Mouse (Mus musculus) neural tube, embryonic 15.5 days (tissue): ENCODE results near the gene Atf6. TPM values are rescaled to one million over a fixed set of nuclear protein-coding genes. Genes with fewer than 3 reads are reported as not detected.

Source experiments
- ATAC-seq: fragments of 200-750 bp; cut with Nextera tagmentation; 2 replicates; pipeline ENCODE4 v1.8.0; 2017; ENCODE audit warnings: mild to moderate bottlenecking, moderate TSS enrichment, moderate library complexity; ENCODE audit not compliant: low FRiP score
- H3K27ac ChIP-seq: fragments of 300-500 bp; sonication (generic); replicated peaks from 2 replicates; pipeline ENCODE4 v1.5.1; 2015; ENCODE audit warnings: mild to moderate bottlenecking, inconsistent platforms
- H3K27me3 ChIP-seq: fragments of 300-500 bp; sonication (generic); replicated peaks from 2 replicates; pipeline ENCODE4 v1.6.1; 2015; ENCODE audit warnings: inconsistent platforms
- H3K36me3 ChIP-seq: fragments of 300-500 bp; sonication (generic); 2 replicates; pipeline ENCODE4 v1.6.1; 2015; ENCODE audit warnings: inconsistent platforms
- H3K4me1 ChIP-seq: fragments of 300-500 bp; sonication (generic); 2 replicates; pipeline ENCODE4 v1.6.1; 2015; ENCODE audit warnings: inconsistent platforms
- H3K4me2 ChIP-seq: fragments of 300-500 bp; sonication (generic); 2 replicates; pipeline ENCODE4 v1.6.1; 2015; ENCODE audit warnings: inconsistent platforms, mild to moderate bottlenecking, moderate library complexity
- H3K4me3 ChIP-seq: fragments of 300-500 bp; sonication (generic); replicated peaks from 2 replicates; pipeline ENCODE4 v1.5.1; 2015; ENCODE audit warnings: mild to moderate bottlenecking, inconsistent platforms
- H3K9ac ChIP-seq: fragments of 300-500 bp; sonication (generic); replicated peaks from 2 replicates; pipeline ENCODE4 v1.6.1; 2015; ENCODE audit warnings: mild to moderate bottlenecking, inconsistent platforms
- H3K9me3 ChIP-seq: fragments of 300-500 bp; sonication (generic); replicated peaks from 2 replicates; pipeline ENCODE4 v1.6.1; 2016; ENCODE audit warnings: inconsistent platforms
- WGBS: fragments of 180-500 bp; shearing (Covaris S2); methylation state at CpG from one replicate; pipeline ENCODE4 v1.1.7; 2015; ENCODE audit warnings: mixed read lengths; 5-methylcytosine and 5-hydroxymethylcytosine counted together
- polyA plus RNA-seq: library from polyadenylated mRNA; unstranded; fragments of >200 nt; fragmentation: Nextera tagmentation; extraction: Ambion mirVana; gene quantifications from 2 replicates; pipeline ENCODE4 v1.2.1, GENCODE M21; 2015

Atf6 gene
- polyA plus RNA-seq, 1 experiment from 2014 or later, result 7.2 TPM

DNA sequence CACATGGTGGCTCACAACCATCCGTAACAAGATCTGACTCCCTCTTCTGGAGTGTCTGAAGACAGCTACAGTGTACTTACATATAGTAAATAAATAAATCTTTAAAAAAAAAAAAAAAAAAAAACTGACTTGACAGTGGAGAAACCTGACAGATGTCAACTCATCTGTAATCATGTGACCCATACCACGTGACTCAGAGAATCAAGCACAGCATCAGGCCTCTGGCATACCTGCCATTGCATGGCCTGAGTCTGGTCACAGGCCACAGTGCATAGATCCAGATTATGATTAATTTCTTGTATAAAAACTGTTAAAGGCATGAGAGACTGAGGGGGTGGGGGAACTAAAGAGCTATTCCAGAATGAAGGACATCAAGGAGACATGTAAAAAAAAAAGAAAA lies 8.7 kb downstream of the Atf6 start:
- H3K36me3 ChIP-seq, result no peaks in the 10 kb centered on the region
- 81% methylated on average over 2 of the region's 2 CpGs for WGBS
- H3K4me3 ChIP-seq, result no peak overlapping the region
- H3K27ac ChIP-seq, result no peak overlapping the region
- ATAC-seq, result no peak
- H3K9ac ChIP-seq, result no peak overlapping the region
- H3K27me3 ChIP-seq, result no peaks in the 10 kb centered on the region
- H3K4me2 ChIP-seq, result no peak overlapping the region
- no peaks in the 10 kb centered on the region for H3K9me3 ChIP-seq
- 0 out of 2 replicates have a peak, but pooled peaks cover 3% of the 10 kb centered on the region for H3K4me1 ChIP-seq

DNA sequence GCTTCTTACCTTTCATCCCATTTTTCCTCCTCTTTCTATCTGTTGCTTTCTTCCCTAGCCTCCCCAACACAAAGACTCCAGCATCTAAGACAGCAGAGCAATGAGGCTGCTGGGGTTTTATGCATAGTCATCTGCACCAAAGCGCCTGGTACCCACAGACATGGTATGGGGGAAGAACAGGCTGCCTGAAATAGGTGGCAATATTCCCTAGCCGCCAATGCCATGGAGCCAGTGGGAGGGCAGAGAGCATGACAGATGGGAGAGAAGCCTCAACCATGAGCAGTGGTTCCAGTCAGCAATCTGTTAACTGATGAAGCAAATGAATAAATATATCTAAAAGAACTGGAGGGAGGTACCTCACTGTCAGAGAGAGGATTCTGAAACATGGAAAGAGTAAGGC lies 10.2 kb downstream of the Atf6 start:
- ATAC-seq, result no peak
- no peak overlapping the region for H3K9ac ChIP-seq
- no peaks in the 10 kb centered on the region for H3K9me3 ChIP-seq

DNA sequence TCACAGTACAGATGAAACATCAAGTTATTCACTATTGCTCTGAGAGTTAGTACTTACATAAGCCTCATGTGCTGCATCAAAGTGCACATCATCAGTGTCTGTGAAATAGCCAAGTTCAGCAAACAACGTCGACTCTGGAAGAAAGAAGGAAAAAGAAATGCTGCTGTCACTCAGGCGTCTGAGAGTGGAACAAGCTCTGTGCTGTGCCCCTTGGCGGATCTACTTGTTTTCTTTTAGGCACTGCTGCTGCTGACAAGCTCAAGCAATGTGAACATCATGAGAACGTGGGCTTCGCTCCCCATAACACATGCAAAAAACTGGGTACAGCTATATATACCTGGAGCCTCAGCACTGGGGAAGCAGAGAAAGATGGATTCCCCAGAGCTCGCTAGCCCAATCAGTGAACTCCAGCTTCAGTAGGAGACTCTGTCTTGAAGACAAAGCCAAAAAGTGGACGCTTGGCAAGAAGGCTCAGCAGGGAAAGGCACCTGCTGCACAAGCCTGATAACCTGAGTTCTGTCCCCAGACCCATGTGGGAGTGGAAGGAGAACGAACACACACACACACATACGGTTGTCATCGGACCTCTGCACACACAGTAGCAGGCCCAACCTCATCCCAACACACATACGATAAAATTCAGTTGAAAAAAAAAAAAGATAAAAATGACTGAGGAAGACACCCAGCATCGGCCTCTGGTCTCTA lies 12.4 kb downstream of the Atf6 start:
- H3K4me2 ChIP-seq, result no peak overlapping the region
- 91% methylated on average over 13 of the region's 13 CpGs for WGBS
- no peak overlapping the region for H3K9ac ChIP-seq
- no peak overlapping the region for H3K27ac ChIP-seq
- no peak overlapping the region for H3K4me3 ChIP-seq
- no peaks in the 10 kb centered on the region for H3K4me1 ChIP-seq
- no peaks in the 10 kb centered on the region for H3K9me3 ChIP-seq
- H3K36me3 ChIP-seq, result peaks cover 16% of the 10 kb centered on the region
- ATAC-seq, result no peak
- H3K27me3 ChIP-seq, result no peaks in the 10 kb centered on the region

More for the DNA sequence above, 10.2 kb downstream of the Atf6 start:
- no peaks in the 10 kb centered on the region for H3K27me3 ChIP-seq
- H3K4me3 ChIP-seq, result no peak overlapping the region
- H3K27ac ChIP-seq, result no peak overlapping the region
- no peak overlapping the region for H3K4me2 ChIP-seq
- peaks cover 5% of the 10 kb centered on the region; the same call in 1 of the 2 replicates for H3K36me3 ChIP-seq
- no peaks in the 10 kb centered on the region for H3K4me1 ChIP-seq
- WGBS, result 81% methylated on average over 2 of the region's 2 CpGs

DNA sequence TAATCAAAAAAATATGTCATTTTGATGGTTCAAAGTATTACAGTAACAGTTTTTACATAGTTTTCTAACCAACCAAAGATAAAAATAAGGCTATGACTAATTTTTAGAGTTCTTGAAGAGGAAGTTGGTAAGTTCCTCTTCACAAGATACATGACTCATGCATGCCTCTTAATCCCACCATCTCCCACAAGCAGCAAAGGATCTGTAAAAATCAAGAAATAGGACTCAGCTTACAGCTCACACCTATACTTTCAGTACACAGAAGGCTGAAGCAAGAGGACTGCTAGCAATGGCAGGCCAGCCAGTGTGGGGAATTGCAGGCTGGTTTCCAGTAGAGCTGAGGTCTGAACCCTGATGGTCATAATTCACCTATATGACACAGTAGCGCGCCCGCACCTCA lies 14.0 kb downstream of the Atf6 start:
- 82% methylated on average over 3 of the region's 3 CpGs for WGBS
- no peak for ATAC-seq

DNA sequence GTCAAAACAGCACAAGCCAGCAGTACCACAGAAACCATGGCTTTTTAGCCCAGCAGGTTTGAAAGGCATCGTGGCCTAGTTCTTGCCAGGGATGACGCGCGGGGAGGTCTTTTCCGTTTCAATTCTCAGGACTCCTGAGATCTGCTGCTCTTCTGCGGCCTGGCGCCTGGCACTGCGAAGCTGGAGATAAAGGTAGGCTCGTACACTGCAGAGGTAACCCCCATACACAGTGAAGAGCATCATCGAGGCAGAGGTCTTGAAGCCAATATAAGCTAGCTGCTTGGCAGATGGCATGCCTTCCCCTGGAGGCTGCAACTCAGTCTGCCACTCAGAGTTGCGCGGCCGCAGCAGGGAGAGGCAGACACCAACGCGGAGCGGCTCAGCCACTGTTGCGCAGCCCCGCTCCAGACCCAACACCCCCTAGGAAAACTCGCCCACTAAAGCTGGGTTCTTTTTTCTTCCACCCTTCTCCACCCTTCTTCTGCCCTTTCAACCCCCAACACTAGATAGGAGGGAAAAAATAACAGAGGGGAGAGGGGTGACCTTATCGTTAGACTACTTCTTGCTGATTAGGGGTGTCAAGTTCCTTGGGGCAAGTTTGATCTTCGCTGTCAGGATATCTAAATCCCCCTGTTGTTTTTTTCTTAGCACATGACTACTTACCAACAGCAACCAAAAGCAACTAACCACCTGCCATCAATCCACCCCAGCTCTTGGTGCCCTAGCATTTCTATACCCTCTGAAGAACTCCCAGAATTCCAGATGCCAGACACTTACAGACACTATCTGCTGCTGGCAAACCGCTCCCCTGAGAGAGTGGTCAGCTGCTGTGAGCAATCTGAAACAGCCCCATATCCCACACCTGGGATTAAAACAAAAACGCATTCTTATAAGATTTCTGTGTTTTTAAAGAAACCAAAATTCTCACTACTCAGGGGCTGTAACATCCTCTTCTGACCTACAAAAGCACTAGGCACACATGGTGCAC lies 16.6 kb downstream of the Atf6 start:
- no peak overlapping the region for H3K9ac ChIP-seq
- H3K4me3 ChIP-seq, result no peak overlapping the region
- 95% methylated on average over 23 of the region's 23 CpGs for WGBS
- no peaks in the 10 kb centered on the region for H3K9me3 ChIP-seq
- peaks cover 19% of the 10 kb centered on the region for H3K36me3 ChIP-seq
- no peak overlapping the region for H3K27ac ChIP-seq
- H3K4me1 ChIP-seq, result no peaks in the 10 kb centered on the region
- no peak for ATAC-seq
- no peak overlapping the region for H3K4me2 ChIP-seq
- H3K27me3 ChIP-seq, result no peaks in the 10 kb centered on the region

More for the DNA sequence above, 14.0 kb downstream of the Atf6 start:
- no peak overlapping the region for H3K27ac ChIP-seq
- no peak overlapping the region for H3K4me3 ChIP-seq
- H3K4me1 ChIP-seq, result no peaks in the 10 kb centered on the region
- H3K4me2 ChIP-seq, result no peak overlapping the region
- no peaks in the 10 kb centered on the region for H3K9me3 ChIP-seq
- H3K27me3 ChIP-seq, result no peaks in the 10 kb centered on the region
- no peak overlapping the region for H3K9ac ChIP-seq
- peaks cover 19% of the 10 kb centered on the region for H3K36me3 ChIP-seq

DNA sequence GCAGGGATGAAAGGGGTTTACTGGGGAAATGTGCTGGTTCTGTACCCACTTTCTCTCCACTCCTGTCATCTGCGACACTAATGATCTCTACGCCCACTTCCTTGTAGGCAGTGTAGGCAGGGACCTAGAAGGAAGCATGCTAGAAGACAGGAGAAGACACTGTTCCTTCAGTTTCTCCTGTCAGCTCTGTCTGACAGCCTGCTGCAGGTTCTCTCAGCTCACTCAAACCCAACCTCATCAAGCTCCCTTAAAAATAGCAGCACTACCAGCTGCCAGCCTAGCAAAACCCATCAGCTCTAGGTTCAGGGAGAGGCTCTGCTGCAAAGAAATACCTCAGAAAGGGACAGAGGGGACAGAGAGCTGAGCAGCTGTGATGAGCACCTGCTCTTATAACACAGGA lies 17.6 kb downstream of the Atf6 start:
- no peak overlapping the region for H3K27ac ChIP-seq
- WGBS, result 93% methylated on average over 2 of the region's 2 CpGs
- ATAC-seq, result no peak
- peaks cover 19% of the 10 kb centered on the region for H3K36me3 ChIP-seq
- H3K4me1 ChIP-seq, result no peaks in the 10 kb centered on the region
- H3K4me3 ChIP-seq, result no peak overlapping the region
- H3K27me3 ChIP-seq, result no peaks in the 10 kb centered on the region
- no peak overlapping the region for H3K4me2 ChIP-seq
- H3K9ac ChIP-seq, result no peak overlapping the region
- no peaks in the 10 kb centered on the region for H3K9me3 ChIP-seq

DNA sequence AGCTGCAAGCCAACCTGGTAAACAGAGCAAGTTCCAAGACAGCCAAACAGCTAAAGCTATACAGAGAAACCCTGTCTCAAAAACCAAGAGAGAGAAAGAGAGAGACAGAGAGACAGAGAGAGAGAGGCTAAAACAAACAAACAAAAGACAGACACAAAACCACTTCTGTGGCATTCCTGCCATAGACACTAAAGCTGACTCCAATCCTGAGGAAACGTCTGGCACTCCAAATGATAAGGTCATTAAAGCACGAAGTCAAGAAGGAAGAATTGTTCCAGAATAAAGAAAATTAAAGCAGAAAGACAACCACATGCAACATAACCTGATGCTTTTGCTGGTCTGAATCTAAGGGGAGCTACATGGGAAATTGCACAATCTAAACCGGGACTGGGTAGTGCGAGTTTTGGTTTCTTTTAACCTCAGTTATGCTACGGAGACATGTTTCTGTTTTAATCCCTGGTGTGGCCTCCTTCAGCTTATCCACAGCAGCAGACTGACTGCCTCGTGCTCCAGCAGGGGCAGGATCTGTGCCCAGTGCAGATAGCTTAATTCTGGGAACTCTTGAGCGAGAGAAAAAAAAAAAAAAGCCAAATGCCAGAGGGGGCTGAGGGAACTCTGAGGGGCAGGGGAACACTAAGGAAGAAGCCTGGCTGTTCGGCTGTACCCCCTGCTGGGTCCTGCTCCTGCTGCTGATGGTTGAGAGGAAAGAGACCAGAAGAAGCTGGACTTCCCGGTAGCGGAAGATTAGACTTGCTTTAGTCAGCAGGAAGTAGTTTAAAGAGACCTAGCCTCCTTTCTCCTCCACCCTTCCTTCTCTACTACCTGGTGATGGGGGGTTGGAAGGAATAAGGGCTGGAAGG lies 21.9 kb downstream of the Atf6 start:
- H3K36me3 ChIP-seq, result peaks cover 7% of the 10 kb centered on the region; the same call in 1 of the 2 replicates
- H3K9ac ChIP-seq, result no peak overlapping the region
- H3K27ac ChIP-seq, result no peak overlapping the region
- H3K4me1 ChIP-seq, result no peaks in the 10 kb centered on the region
- H3K4me3 ChIP-seq, result no peak overlapping the region
- no peak overlapping the region for H3K4me2 ChIP-seq
- H3K9me3 ChIP-seq, result no peaks in the 10 kb centered on the region
- no peak for ATAC-seq
- H3K27me3 ChIP-seq, result no peaks in the 10 kb centered on the region
- WGBS, result 62% methylated on average over 10 of the region's 10 CpGs

DNA sequence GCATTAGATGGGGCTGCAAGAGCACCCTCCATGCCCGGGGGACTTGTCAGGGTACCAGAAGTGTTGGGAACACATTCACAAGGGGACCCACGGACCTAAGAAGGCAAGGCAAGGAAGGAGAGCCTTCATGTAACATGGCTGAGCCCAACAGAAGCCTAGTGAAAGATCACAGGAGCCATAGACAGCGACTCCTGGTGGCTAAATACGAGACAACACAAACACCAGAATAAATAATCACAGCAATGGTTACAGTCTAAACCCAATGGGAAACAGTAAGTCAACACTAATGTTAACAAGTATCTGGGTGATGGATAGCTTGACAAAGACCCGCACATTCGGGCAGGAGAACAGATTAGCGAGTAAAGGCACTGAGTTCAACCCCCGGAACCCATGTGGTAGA lies 23.2 kb downstream of the Atf6 start:
- Histone ChIP-seq H3K4me1 (no peaks in the 10 kb centered on the region), H3K4me3 (no peak overlapping the region), H3K4me2 (no peak overlapping the region), H3K27ac (no peak overlapping the region), H3K36me3 (no peaks in the 10 kb centered on the region), H3K9ac (no peak overlapping the region), H3K9me3 (no peaks in the 10 kb centered on the region), H3K27me3 (no peaks in the 10 kb centered on the region)
- ATAC-seq, result no peak
- WGBS, result 56% methylated on average over 8 of the region's 8 CpGs

DNA sequence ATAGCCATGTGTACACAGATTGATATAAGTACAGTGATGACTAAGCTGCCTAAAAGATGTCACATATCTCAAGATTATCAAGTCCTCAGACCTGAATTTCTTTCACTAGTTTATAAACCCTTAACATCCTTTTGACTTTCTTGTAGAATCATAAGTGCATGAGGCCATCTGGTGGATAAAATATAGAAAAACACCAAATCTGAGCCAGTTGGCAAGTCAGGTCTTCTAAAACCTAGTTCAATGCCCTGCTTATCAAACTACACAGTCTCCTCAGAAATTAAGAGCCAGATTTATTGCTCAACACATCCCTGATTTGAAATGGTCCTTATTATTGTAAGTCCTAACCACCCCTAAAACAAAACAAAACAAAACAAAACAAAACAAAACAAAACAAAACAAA lies 27.9 kb downstream of the Atf6 start:
- no peak for ATAC-seq
- 0 out of 2 replicates have a peak, but pooled peaks cover 2% of the 10 kb centered on the region for H3K36me3 ChIP-seq
- no peaks in the 10 kb centered on the region for H3K4me1 ChIP-seq
- H3K4me2 ChIP-seq, result no peak overlapping the region
- H3K27ac ChIP-seq, result no peak overlapping the region
- H3K9ac ChIP-seq, result no peak overlapping the region
- H3K9me3 ChIP-seq, result no peaks in the 10 kb centered on the region
- H3K4me3 ChIP-seq, result no peak overlapping the region
- no peaks in the 10 kb centered on the region for H3K27me3 ChIP-seq

DNA sequence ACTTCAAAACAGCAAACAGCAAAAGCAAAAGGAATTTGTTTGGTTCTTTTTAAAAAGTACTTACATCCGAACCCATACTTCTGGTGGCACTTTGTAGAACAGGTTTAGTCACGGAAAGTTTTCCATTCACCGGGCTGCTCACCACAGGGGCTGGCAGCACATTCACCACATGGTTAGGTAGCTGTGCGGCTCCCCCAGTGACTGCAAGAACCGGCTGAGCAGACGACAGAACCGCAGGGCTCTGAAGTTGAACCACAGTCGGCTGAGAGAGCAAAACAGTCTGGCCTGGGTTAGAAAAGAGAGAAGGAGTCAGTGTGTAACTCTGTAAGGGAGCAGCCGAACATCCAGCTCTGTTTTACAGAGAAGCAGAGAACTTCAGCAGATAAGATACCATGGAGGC lies 32.8 kb downstream of the Atf6 start:
- Histone ChIP-seq H3K36me3 (peaks cover 9% of the 10 kb centered on the region; the same call in 1 of the 2 replicates), H3K9me3 (no peaks in the 10 kb centered on the region), H3K27me3 (no peaks in the 10 kb centered on the region), H3K9ac (no peak overlapping the region), H3K27ac (no peak overlapping the region), H3K4me1 (no peaks in the 10 kb centered on the region), H3K4me2 (no peak overlapping the region), H3K4me3 (no peak overlapping the region)
- ATAC-seq, result no peak
- 80% methylated on average over 9 of the region's 9 CpGs for WGBS

DNA sequence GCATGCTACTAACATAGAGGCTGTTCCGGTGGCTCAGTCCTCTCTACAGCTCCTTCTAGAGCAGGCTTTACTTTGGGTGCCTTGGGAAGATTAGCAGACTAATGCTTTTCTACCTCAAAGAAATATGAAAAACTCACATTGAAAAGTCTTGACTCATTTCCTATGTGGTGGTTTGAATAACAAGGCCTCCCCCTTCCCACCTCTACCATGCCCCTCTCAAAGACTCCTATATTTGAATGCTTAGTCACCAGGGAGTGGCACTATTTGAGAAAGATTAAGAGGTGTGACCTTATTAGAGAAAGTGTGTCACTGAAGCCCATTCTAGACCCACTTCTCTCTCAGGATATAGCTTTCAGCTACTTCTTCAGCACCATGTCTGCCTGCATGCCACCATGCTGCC lies 37.8 kb downstream of the Atf6 start:
- Histone ChIP-seq H3K9ac (no peak overlapping the region), H3K9me3 (no peaks in the 10 kb centered on the region), H3K4me3 (no peak overlapping the region), H3K36me3 (peaks cover 7% of the 10 kb centered on the region; the same call in 1 of the 2 replicates), H3K27me3 (no peaks in the 10 kb centered on the region), H3K4me1 (no peaks in the 10 kb centered on the region), H3K27ac (no peak overlapping the region), H3K4me2 (no peak overlapping the region)
- ATAC-seq, result no peak
- 91% methylated on average over 1 of the region's 1 CpGs for WGBS
